Mouse (Mus musculus): ENCODE measurements at regions not wholly inside any gene's neighbourhood (a gene's known extent, or its start where the extent isn't known, plus 50 kb on each side); places are given as distances from the start of the nearest gene placed in this dataset.

GRCm38 (mm10) chr9:112608932-112609331 is 373.2 kb upstream of the Arpp21 start:
- no peak for ATAC-seq (ENCODE audit: insufficient number of reproducible peaks, insufficient read depth, low FRiP score, low TSS enrichment, low read depth)
- Histone ChIP-seq H3K4me1 (replicated peaks) (no peaks in the 10 kb centered on the region), H3K36me3 (no peaks in the 10 kb centered on the region), H3K9ac (replicated peaks) (no peak overlapping the region), H3K27ac (no peak overlapping the region), H3K4me3 (replicated peaks) (no peak overlapping the region), H3K4me2 (no peak overlapping the region), H3K9me3 (no peaks in the 10 kb centered on the region), H3K27me3 (no peaks in the 10 kb centered on the region)
- 84% methylated on average over 4 of the region's 4 CpGs for WGBS

GRCm38 (mm10) chr9:112607221-112607620 is 371.5 kb upstream of the Arpp21 start:
- no peak for ATAC-seq (ENCODE audit: insufficient number of reproducible peaks, insufficient read depth, low FRiP score, low TSS enrichment, low read depth)
- no peak overlapping the region for H3K4me3 ChIP-seq (replicated peaks)
- H3K36me3 ChIP-seq: no peaks in the 10 kb centered on the region
- H3K9me3 ChIP-seq: no peaks in the 10 kb centered on the region
- no peak overlapping the region for H3K9ac ChIP-seq (replicated peaks)
- H3K4me1 ChIP-seq (replicated peaks): no peaks in the 10 kb centered on the region
- no peak overlapping the region for H3K4me2 ChIP-seq
- 56% methylated on average over 3 of the region's 3 CpGs for WGBS
- no peaks in the 10 kb centered on the region for H3K27me3 ChIP-seq
- no peak overlapping the region for H3K27ac ChIP-seq

GRCm38 (mm10) chr9:112595731-112596130 is 360.0 kb upstream of the Arpp21 start:
- ATAC-seq (ENCODE audit: insufficient number of reproducible peaks, insufficient read depth, low FRiP score, low TSS enrichment, low read depth): no peak

GRCm38 (mm10) chr9:112590241-112590640 is 354.5 kb upstream of the Arpp21 start:
- Histone ChIP-seq H3K4me1 (replicated peaks) (no peaks in the 10 kb centered on the region), H3K27ac (no peak overlapping the region), H3K4me2 (no peak overlapping the region), H3K4me3 (replicated peaks) (no peak overlapping the region), H3K9ac (replicated peaks) (no peak overlapping the region), H3K36me3 (no peaks in the 10 kb centered on the region), H3K27me3 (no peaks in the 10 kb centered on the region), H3K9me3 (no peaks in the 10 kb centered on the region)
- no peak for ATAC-seq (ENCODE audit: insufficient number of reproducible peaks, insufficient read depth, low FRiP score, low TSS enrichment, low read depth)
- WGBS: 84% methylated on average over 3 of the region's 3 CpGs

More at GRCm38 (mm10) chr9:112595731-112596130, 360.0 kb upstream of the Arpp21 start:
- Histone ChIP-seq H3K4me1 (replicated peaks) (no peaks in the 10 kb centered on the region), H3K4me3 (replicated peaks) (no peak overlapping the region), H3K9me3 (no peaks in the 10 kb centered on the region), H3K36me3 (no peaks in the 10 kb centered on the region), H3K27me3 (no peaks in the 10 kb centered on the region), H3K9ac (replicated peaks) (no peak overlapping the region), H3K4me2 (no peak overlapping the region), H3K27ac (no peak overlapping the region)

- Histone ChIP-seq H3K9ac (replicated peaks) (no peak overlapping the region), H3K4me2 (no peak overlapping the region), H3K9me3 (no peaks in the 10 kb centered on the region), H3K4me3 (replicated peaks) (no peak overlapping the region), H3K27me3 (no peaks in the 10 kb centered on the region), H3K36me3 (no peaks in the 10 kb centered on the region), H3K4me1 (replicated peaks) (no peaks in the 10 kb centered on the region), H3K27ac (no peak overlapping the region)
- ATAC-seq (ENCODE audit: insufficient number of reproducible peaks, insufficient read depth, low FRiP score, low TSS enrichment, low read depth): no peak
- WGBS: 67% methylated on average over 3 of the region's 3 CpGs
Measured at GRCm38 (mm10) chr9:112573316-112573715, 337.6 kb upstream of the Arpp21 start.

- H3K27me3 ChIP-seq: no peaks in the 10 kb centered on the region
- no peak for ATAC-seq (ENCODE audit: insufficient number of reproducible peaks, insufficient read depth, low FRiP score, low TSS enrichment, low read depth)
- no peak overlapping the region for H3K4me3 ChIP-seq (replicated peaks)
- no peak overlapping the region for H3K27ac ChIP-seq
- H3K4me1 ChIP-seq (replicated peaks): no peaks in the 10 kb centered on the region
- no peak overlapping the region for H3K9ac ChIP-seq (replicated peaks)
- H3K4me2 ChIP-seq: no peak overlapping the region
- no peaks in the 10 kb centered on the region for H3K36me3 ChIP-seq
- no peaks in the 10 kb centered on the region for H3K9me3 ChIP-seq
Measured at GRCm38 (mm10) chr9:112561348-112561747, 325.6 kb upstream of the Arpp21 start.

GRCm38 (mm10) chr9:112560226-112560625 is 324.5 kb upstream of the Arpp21 start:
- Histone ChIP-seq H3K27me3 (no peaks in the 10 kb centered on the region), H3K36me3 (no peaks in the 10 kb centered on the region), H3K9me3 (no peaks in the 10 kb centered on the region), H3K27ac (no peak overlapping the region), H3K9ac (replicated peaks) (no peak overlapping the region), H3K4me2 (no peak overlapping the region), H3K4me1 (replicated peaks) (no peaks in the 10 kb centered on the region), H3K4me3 (replicated peaks) (no peak overlapping the region)
- no peak for ATAC-seq (ENCODE audit: insufficient number of reproducible peaks, insufficient read depth, low FRiP score, low TSS enrichment, low read depth)
- 78% methylated on average over 4 of the region's 4 CpGs for WGBS

- no peaks in the 10 kb centered on the region for H3K36me3 ChIP-seq
- no peak overlapping the region for H3K4me3 ChIP-seq (replicated peaks)
- H3K27me3 ChIP-seq: no peaks in the 10 kb centered on the region
- ATAC-seq (ENCODE audit: insufficient number of reproducible peaks, insufficient read depth, low FRiP score, low TSS enrichment, low read depth): no peak
- WGBS: 79% methylated on average over 2 of the region's 2 CpGs
- H3K9ac ChIP-seq (replicated peaks): no peak overlapping the region
- no peaks in the 10 kb centered on the region for H3K4me1 ChIP-seq (replicated peaks)
- H3K27ac ChIP-seq: no peak overlapping the region
- H3K9me3 ChIP-seq: no peaks in the 10 kb centered on the region
- no peak overlapping the region for H3K4me2 ChIP-seq
Measured at GRCm38 (mm10) chr9:112537924-112538323, 302.2 kb upstream of the Arpp21 start.

GRCm38 (mm10) chr9:112525377-112525776 is 289.6 kb upstream of the Arpp21 start:
- no peak overlapping the region for H3K27ac ChIP-seq
- H3K4me1 ChIP-seq (replicated peaks): no peaks in the 10 kb centered on the region
- no peak for ATAC-seq (ENCODE audit: insufficient number of reproducible peaks, insufficient read depth, low FRiP score, low TSS enrichment, low read depth)
- no peak overlapping the region for H3K4me3 ChIP-seq (replicated peaks)
- no peak overlapping the region for H3K4me2 ChIP-seq
- H3K9me3 ChIP-seq: no peaks in the 10 kb centered on the region
- H3K27me3 ChIP-seq: no peaks in the 10 kb centered on the region
- WGBS: 87% methylated on average over 5 of the region's 5 CpGs
- H3K9ac ChIP-seq (replicated peaks): no peak overlapping the region
- H3K36me3 ChIP-seq: no peaks in the 10 kb centered on the region

GRCm38 (mm10) chr9:112523251-112523650 is 287.5 kb upstream of the Arpp21 start:
- Histone ChIP-seq H3K9me3 (no peaks in the 10 kb centered on the region), H3K4me3 (replicated peaks) (no peak overlapping the region), H3K27ac (no peak overlapping the region), H3K36me3 (no peaks in the 10 kb centered on the region), H3K27me3 (no peaks in the 10 kb centered on the region), H3K9ac (replicated peaks) (no peak overlapping the region), H3K4me2 (no peak overlapping the region), H3K4me1 (replicated peaks) (no peaks in the 10 kb centered on the region)
- WGBS: 80% methylated on average over 3 of the region's 3 CpGs
- ATAC-seq (ENCODE audit: insufficient number of reproducible peaks, insufficient read depth, low FRiP score, low TSS enrichment, low read depth): no peak

- Histone ChIP-seq H3K4me3 (replicated peaks) (no peak overlapping the region), H3K27ac (no peak overlapping the region), H3K27me3 (no peaks in the 10 kb centered on the region), H3K9ac (replicated peaks) (no peak overlapping the region), H3K4me2 (no peak overlapping the region), H3K36me3 (no peaks in the 10 kb centered on the region), H3K9me3 (no peaks in the 10 kb centered on the region), H3K4me1 (replicated peaks) (no peaks in the 10 kb centered on the region)
- WGBS: 68% methylated on average over 2 of the region's 2 CpGs
- ATAC-seq (ENCODE audit: insufficient number of reproducible peaks, insufficient read depth, low FRiP score, low TSS enrichment, low read depth): no peak
Measured at GRCm38 (mm10) chr9:112510716-112511115, 275.0 kb upstream of the Arpp21 start.

- Histone ChIP-seq H3K27ac (no peak overlapping the region), H3K9ac (replicated peaks) (no peak overlapping the region), H3K4me1 (replicated peaks) (no peaks in the 10 kb centered on the region), H3K9me3 (no peaks in the 10 kb centered on the region), H3K4me2 (no peak overlapping the region), H3K36me3 (no peaks in the 10 kb centered on the region), H3K27me3 (no peaks in the 10 kb centered on the region), H3K4me3 (replicated peaks) (no peak overlapping the region)
- WGBS: 69% methylated on average over 2 of the region's 2 CpGs
- ATAC-seq (ENCODE audit: insufficient number of reproducible peaks, insufficient read depth, low FRiP score, low TSS enrichment, low read depth): no peak
Measured at GRCm38 (mm10) chr9:112506871-112507270, 271.1 kb upstream of the Arpp21 start.

All from limb, embryonic 12.5 days (tissue).